Mouse (Mus musculus) lung, postnatal 0 days (tissue): ENCODE data around the gene Slc12a8. TPM values are rescaled to one million over a fixed set of nuclear protein-coding genes. Genes with fewer than 3 reads are reported as not detected.

Source experiments
- ATAC-seq: fragments of 200-750 bp; cut with Nextera tagmentation; 2 replicates; pipeline ENCODE4 v1.8.0; 2017; ENCODE audit warnings: moderate library complexity
- DNase-seq: peaks from one replicate; pipeline ENCODE4 v3.0.0-alpha.2; 2016; ENCODE audit warnings: low spot score
- H3K27ac ChIP-seq: fragments of 300-500 bp; sonication (generic); 2 replicates; pipeline ENCODE4 v1.5.1; 2014; ENCODE audit warnings: antibody characterized with exemption, mild to moderate bottlenecking, low read length, mixed read lengths
- H3K27me3 ChIP-seq: fragments of 300-500 bp; sonication (generic); replicated peaks from 2 replicates; pipeline ENCODE4 v1.6.1; 2014; ENCODE audit warnings: low read length, mixed read lengths; ENCODE audit not compliant: insufficient read depth
- H3K36me3 ChIP-seq: fragments of 300-500 bp; sonication (generic); 2 replicates; pipeline ENCODE4 v1.6.1; 2014; ENCODE audit warnings: low read length, mixed read lengths; ENCODE audit not compliant: insufficient read depth
- H3K4me1 ChIP-seq: fragments of 300-500 bp; sonication (generic); 2 replicates; pipeline ENCODE4 v1.6.1; 2014; ENCODE audit warnings: antibody characterized with exemption, low read depth, low read length, mixed read lengths; ENCODE audit not compliant: insufficient read depth
- H3K4me2 ChIP-seq: fragments of 300-500 bp; sonication (generic); replicated peaks from 2 replicates; pipeline ENCODE4 v1.6.1; 2014; ENCODE audit warnings: low read depth, mild to moderate bottlenecking, low read length, moderate library complexity, mixed read lengths
- H3K4me3 ChIP-seq: fragments of 300-500 bp; sonication (generic); 2 replicates; pipeline ENCODE4 v1.5.1; 2014; ENCODE audit warnings: low read depth, low read length
- H3K9ac ChIP-seq: fragments of 300-500 bp; sonication (generic); replicated peaks from 2 replicates; pipeline ENCODE4 v1.6.1; 2014; ENCODE audit warnings: low read depth, mild to moderate bottlenecking
- H3K9me3 ChIP-seq: fragments of 300-500 bp; sonication (generic); 2 replicates; pipeline ENCODE4 v1.6.1; 2016; ENCODE audit warnings: low read length, mixed read lengths
- CTCF ChIP-seq: IDR thresholded peaks from 2 replicates; pipeline ENCODE4 v1.5.1; 2016; ENCODE audit warnings: antibody characterized with exemption, mild to moderate bottlenecking
- EP300 ChIP-seq: IDR thresholded peaks from 2 replicates; pipeline ENCODE4 v1.6.1; 2016; ENCODE audit warnings: antibody characterized with exemption, mild to moderate bottlenecking, control low read depth
- WGBS: fragments of 180-500 bp; shearing (Covaris S2); extraction: QIAGEN DNeasy Blood & Tissue Kit; methylation state at CpG from one replicate; pipeline ENCODE4 v1.1.7; 2014; 5-methylcytosine and 5-hydroxymethylcytosine counted together
- polyA plus RNA-seq: library from polyadenylated mRNA; unstranded; fragments of >200 nt; fragmentation: Nextera tagmentation; extraction: Ambion mirVana; gene quantifications from 2 replicates; pipeline ENCODE4 v1.2.1, GENCODE M21; 2015

Slc12a8 gene
- polyA plus RNA-seq, 1 experiment from 2014 or later, result 0.79 TPM

DNA sequence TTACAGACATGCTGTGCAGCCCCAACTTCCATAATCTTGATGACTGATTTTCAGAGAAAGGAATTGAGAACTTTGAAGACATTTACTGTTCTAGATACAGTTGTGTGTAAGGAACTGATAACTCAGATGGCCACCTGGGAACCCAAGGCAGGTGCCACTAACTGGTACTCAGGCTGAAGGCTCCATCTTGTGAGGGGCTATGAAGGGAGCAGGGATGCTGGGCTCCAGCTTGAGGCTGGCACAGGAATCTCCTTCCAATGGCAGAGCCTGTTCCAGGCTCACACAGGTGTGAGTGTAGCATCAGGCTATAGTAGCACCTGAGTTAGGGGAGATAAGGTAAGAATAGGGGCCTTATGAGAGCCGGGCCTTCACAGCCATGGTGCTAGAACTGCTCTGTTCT lies 168.9 kb downstream of the Slc12a8 start:
- peak overlapping the region; percentile 92 for H3K4me3 ChIP-seq
- 75% methylated on average over 1 of the region's 1 CpGs for WGBS
- H3K9me3 ChIP-seq, result no peaks in the 10 kb centered on the region
- peak overlapping the region; percentile 91 for H3K9ac ChIP-seq
- peak overlapping the region; percentile 87 for H3K4me2 ChIP-seq
- H3K4me1 ChIP-seq, result peaks cover 8% of the 10 kb centered on the region; the same call in 1 of the 2 replicates
- ATAC-seq (no peak), DNase-seq (no peak)
- TF ChIP-seq EP300, result no peak
- TF ChIP-seq CTCF, result no peak
- H3K27me3 ChIP-seq, result no peaks in the 10 kb centered on the region
- no peaks in the 10 kb centered on the region; the same call in 1 of the 2 replicates for H3K36me3 ChIP-seq
- no peak overlapping the region for H3K27ac ChIP-seq

DNA sequence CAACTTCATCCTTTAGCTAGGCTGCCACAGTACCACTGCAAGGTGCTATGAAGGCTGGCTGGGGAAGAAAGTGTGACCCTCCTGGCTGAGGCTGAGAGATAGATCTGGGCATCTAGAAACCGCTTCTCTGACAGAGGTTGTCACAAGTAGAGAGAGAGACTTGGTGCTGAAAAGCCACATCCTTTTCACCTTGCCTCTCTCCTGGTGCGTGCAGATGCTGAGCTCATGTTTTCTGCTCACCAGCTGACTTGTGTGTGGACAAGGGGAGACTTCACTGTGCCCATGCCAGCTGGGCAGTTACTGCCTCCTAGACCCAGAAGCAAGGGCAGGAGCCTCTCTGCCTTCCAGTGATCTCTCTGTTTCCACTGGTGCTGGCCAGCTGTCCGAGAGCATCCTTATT lies 170.6 kb downstream of the Slc12a8 start:
- WGBS, result 76% methylated on average over 3 of the region's 3 CpGs
- Histone ChIP-seq H3K9me3 (no peaks in the 10 kb centered on the region), H3K27me3 (no peaks in the 10 kb centered on the region), H3K36me3 (no peaks in the 10 kb centered on the region; the same call in 1 of the 2 replicates), H3K4me3 (peak overlapping the region; percentile 92; the same call in 1 of the 2 replicates), H3K27ac (no peak overlapping the region), H3K4me2 (peak overlapping the region; percentile 87), H3K9ac (0 out of 2 replicates have a peak overlapping the region, but pooled peaks have one; percentile 12), H3K4me1 (peaks cover 8% of the 10 kb centered on the region; the same call in 1 of the 2 replicates)
- no peak for TF ChIP-seq EP300
- TF ChIP-seq CTCF, result no peak
- DNase-seq (no peak), ATAC-seq (no peak)

- Histone ChIP-seq H3K36me3 (no peaks in the 10 kb centered on the region; the same call in 1 of the 2 replicates), H3K4me3 (no peak overlapping the region), H3K9me3 (no peaks in the 10 kb centered on the region), H3K4me1 (peaks cover 4% of the 10 kb centered on the region; the same call in 1 of the 2 replicates), H3K9ac (no peak overlapping the region), H3K27ac (no peak overlapping the region), H3K27me3 (no peaks in the 10 kb centered on the region), H3K4me2 (no peak overlapping the region; the same call in 1 of the 2 replicates)
- DNase-seq, result no peak
- no peak for ATAC-seq
- TF ChIP-seq CTCF, result no peak
- TF ChIP-seq EP300, result no peak
- WGBS, result 76% methylated on average over 6 of the region's 6 CpGs
These were observed 174.0 kb downstream of the Slc12a8 start for GRCm38 (mm10) chr16:33690975-33691747.

DNA sequence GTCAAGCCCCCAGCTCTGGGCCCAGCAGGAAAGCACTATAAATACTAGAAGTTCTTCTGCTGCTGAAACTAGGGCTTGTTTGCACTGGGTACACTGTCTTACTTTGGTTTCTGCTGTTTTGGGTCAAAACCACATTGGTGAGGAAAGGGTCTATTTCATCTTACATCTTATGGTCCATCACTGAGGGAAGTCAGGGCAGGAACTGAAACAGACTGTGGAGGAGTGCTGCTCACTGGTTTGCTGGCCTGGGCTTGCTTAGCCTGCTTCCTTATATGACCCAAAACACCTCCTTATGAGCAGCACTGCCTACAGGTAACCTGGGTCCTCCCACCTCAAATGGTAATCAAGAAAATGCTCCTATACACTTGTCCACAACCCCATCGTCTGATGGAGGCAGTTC lies 176.4 kb downstream of the Slc12a8 start:
- ATAC-seq, result no peak
- Histone ChIP-seq H3K4me2 (no peak overlapping the region), H3K9me3 (no peaks in the 10 kb centered on the region), H3K27me3 (no peaks in the 10 kb centered on the region), H3K27ac (no peak overlapping the region), H3K9ac (no peak overlapping the region), H3K4me1 (peaks cover 16% of the 10 kb centered on the region), H3K36me3 (no peaks in the 10 kb centered on the region; the same call in 1 of the 2 replicates), H3K4me3 (no peak overlapping the region)
- no peak for DNase-seq
- TF ChIP-seq CTCF, result no peak
- no peak for TF ChIP-seq EP300
- 85% methylated on average over 1 of the region's 1 CpGs for WGBS

DNA sequence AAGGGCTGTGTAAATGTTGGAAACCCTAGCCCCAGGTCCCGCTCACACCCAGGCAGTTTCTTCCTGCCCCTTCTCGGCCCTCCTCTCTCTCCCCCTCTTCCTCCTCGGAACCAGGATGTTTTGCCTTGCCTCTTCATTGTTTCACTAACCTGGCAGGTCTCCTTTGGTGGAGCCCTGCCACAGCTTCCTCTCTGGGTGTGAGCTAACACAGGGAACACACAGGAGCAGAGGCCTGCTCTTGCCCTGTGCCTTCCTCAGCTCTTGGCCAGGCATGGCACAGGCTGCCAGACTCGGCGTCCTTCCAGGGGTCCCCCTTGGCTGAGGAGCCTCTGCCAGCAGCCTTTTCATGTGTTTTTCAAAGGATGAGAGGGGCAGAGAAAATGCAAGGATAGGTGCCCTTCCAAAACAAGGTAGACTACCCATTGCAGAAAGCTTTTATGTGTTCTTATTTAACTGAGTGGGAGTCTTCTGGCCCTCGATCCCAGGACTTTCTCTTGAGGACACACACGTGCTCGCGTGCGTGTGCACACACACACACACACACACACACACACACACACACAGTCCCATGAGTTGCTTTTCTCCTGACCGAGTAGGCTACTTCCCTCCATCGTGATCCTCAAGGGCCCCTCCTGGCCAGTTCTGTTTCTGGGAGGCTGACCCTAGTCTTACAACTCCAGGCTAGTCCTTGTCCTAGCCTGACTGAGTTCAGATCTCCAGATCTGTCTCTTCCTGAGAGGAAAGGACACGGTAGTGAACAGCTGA lies 179.9 kb downstream of the Slc12a8 start:
- Histone ChIP-seq H3K36me3 (no peaks in the 10 kb centered on the region), H3K4me3 (no peak overlapping the region), H3K27me3 (no peaks in the 10 kb centered on the region), H3K27ac (peak overlapping the region; percentile 47), H3K4me1 (peaks cover 12% of the 10 kb centered on the region), H3K9ac (0 out of 2 replicates have a peak overlapping the region, but pooled peaks have one; percentile 6), H3K4me2 (no peak overlapping the region), H3K9me3 (no peaks in the 10 kb centered on the region)
- DNase-seq (peak; percentile 58), ATAC-seq (peak; percentile 62)
- TF ChIP-seq EP300 (no peak), CTCF (no peak)
- 62% methylated on average over 12 of the region's 13 CpGs for WGBS

GRCm38 (mm10) chr16:33697576-33698276 lies 180.6 kb downstream of the Slc12a8 start:
- DNase-seq (no peak), ATAC-seq (no peak)
- Histone ChIP-seq H3K27ac (peak overlapping the region; percentile 47), H3K4me2 (no peak overlapping the region; the same call in 1 of the 2 replicates), H3K9me3 (no peaks in the 10 kb centered on the region), H3K4me3 (no peak overlapping the region), H3K27me3 (no peaks in the 10 kb centered on the region), H3K4me1 (peaks cover 12% of the 10 kb centered on the region), H3K36me3 (no peaks in the 10 kb centered on the region), H3K9ac (0 out of 2 replicates have a peak overlapping the region, but pooled peaks have one; percentile 6)
- 43% methylated on average over 9 of the region's 9 CpGs for WGBS
- no peak for TF ChIP-seq EP300
- TF ChIP-seq CTCF, result no peak
